Mouse (Mus musculus): Measurements from ENCODE around the gene Ldhal6b.

The Ldhal6b gene

GRCm38 (mm10) chr17:5410336-5410735, 8.2 kb downstream of the Ldhal6b start:
- no peak for DNase-seq (ENCODE audit: low spot score in 2 of 2)

GRCm38 (mm10) chr17:5407030-5407429, 11.5 kb downstream of the Ldhal6b start:
- no peak for DNase-seq (ENCODE audit: low spot score in 2 of 2)

GRCm38 (mm10) chr17:5406566-5406965, 12.0 kb downstream of the Ldhal6b start:
- DNase-seq (ENCODE audit: low spot score in 2 of 2), result no peak

DNA sequence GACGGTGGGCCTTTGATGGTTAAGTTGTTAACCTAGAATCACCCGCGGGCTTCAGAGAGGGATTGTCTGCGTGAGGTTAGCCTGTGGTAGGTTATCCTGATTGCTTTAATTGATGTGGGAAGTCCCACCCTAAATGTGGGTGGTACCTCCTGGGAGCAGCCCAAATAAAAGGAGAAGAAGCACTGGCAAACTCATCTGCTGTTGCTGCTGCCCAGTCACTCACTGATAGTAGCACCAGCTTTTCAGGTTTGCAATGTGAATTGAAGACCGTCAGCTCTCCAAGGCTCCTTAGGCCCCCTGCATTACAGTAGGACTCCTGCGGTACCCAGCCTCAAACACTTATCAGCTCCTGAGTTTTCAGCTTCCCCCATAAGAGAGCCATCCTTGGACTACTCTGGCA, 14.7 kb downstream of the Ldhal6b start:
- DNase-seq (ENCODE audit: low spot score in 2 of 2), result no peak

GRCm38 (mm10) chr17:5402624-5403023, 15.9 kb downstream of the Ldhal6b start:
- peak; percentile 61 to 84 for DNase-seq (ENCODE audit: low spot score in 2 of 2)

GRCm38 (mm10) chr17:5402069-5402468, 16.5 kb downstream of the Ldhal6b start:
- peak; percentile 59 to 86 for DNase-seq (ENCODE audit: low spot score in 2 of 2)

- no peak for DNase-seq (ENCODE audit: low spot score in 2 of 2)
These were observed 17.3 kb downstream of the Ldhal6b start for GRCm38 (mm10) chr17:5401288-5401687.

DNA sequence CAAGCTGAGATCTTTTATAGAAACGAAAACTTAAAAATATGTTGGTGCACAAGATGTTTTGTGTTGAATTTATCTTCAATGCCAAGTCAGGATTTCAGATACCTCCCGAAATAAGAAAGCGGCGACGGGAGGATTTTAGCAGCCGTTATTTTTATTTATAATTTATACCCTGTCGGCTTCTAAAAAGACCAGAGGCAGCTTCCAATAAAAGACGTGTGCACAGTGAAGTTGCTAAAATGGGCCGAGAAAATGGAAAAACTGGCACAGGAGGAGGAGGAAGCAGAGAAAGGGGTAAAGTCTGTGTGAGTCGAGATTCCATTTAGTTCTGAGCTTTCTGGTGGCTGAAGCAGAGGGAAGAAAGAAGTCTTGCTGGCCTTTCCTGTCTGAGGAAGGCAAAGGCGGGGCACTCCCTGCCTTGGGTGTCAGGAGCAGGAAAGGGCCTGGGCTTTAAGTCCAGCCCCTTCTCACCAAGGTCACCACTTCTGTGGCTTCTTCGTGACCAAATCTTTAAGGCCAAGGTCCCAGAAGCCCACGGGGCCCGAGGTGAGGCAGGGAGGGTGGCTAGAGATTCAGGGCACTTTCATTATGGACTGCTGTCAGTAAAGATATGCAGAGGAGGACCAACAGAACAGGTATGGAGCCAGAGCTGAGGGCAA, 18.0 kb downstream of the Ldhal6b start:
- DNase-seq (ENCODE audit: low spot score in 2 of 2), result no peak

DNA sequence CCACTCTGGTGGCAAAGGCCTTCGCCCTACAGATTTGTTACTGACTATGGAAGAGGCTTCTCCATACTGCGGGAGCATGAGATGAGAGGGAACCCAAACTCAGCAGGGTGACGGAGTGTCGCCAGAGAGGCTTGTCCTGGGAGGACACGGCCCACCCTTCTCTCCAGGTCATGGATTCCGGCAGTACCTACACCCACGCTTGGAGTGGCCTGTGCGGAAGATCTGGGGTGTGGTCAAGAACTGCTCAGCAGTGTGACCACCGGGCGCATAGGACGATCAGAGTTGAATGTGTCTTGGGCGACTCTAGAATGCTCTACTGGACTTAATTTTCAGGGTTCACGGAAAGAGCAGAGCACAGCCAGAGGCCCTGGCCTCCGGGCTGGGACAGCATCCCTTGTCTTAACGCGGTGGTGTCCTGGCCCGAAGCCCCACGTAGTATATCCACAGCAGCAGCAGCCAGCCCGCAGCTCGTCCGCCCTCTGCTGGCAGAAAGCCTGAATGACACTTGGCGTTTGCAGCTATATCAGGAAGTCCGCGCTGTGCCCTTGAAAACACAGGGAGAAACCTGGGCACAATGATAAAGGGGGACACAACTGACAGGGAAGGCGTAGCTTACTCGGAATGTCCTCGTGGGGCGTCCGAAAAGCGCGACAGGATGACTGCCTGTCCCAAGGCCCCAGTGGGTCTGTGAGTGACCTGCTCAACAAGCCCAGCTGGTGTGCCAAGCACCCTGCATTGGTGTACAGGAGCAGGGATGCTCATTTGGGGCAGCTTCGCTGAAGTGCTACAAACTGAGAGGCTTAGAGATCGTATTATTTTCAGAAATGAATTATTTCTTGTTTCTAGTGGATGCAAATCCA, 21.2 kb downstream of the Ldhal6b start:
- DNase-seq (ENCODE audit: low spot score in 2 of 2), result peak; percentile 70 to 83

DNA sequence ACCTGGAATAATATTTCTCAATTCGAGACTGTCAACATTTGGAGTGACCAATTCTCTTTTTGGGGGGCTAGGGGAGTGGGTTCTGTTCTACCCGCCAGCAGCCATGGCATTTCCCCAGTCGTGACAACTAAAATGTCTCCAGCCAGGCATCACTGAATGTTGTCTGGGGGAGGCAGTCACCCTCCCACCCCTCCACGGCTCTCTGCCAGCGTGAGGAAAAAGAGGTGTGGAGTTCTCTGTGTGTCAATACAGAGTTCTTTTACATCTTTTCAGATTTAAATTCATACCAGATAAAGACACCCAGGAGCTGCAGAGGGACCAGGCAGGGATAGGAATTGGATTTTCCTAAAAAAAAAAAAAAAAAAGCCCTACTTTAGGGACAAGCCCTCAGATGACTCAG, 22.4 kb downstream of the Ldhal6b start:
- DNase-seq (ENCODE audit: low spot score in 2 of 2), result no peak

- no peak for DNase-seq (ENCODE audit: low spot score in 2 of 2)
These were observed 22.9 kb downstream of the Ldhal6b start for GRCm38 (mm10) chr17:5395454-5396205.

- no peak for DNase-seq (ENCODE audit: low spot score in 2 of 2)
These were observed 27.9 kb downstream of the Ldhal6b start for GRCm38 (mm10) chr17:5390682-5391081.

- no peak for DNase-seq (ENCODE audit: low spot score in 2 of 2)
These were observed 30.2 kb downstream of the Ldhal6b start for GRCm38 (mm10) chr17:5388351-5388750.

DNA sequence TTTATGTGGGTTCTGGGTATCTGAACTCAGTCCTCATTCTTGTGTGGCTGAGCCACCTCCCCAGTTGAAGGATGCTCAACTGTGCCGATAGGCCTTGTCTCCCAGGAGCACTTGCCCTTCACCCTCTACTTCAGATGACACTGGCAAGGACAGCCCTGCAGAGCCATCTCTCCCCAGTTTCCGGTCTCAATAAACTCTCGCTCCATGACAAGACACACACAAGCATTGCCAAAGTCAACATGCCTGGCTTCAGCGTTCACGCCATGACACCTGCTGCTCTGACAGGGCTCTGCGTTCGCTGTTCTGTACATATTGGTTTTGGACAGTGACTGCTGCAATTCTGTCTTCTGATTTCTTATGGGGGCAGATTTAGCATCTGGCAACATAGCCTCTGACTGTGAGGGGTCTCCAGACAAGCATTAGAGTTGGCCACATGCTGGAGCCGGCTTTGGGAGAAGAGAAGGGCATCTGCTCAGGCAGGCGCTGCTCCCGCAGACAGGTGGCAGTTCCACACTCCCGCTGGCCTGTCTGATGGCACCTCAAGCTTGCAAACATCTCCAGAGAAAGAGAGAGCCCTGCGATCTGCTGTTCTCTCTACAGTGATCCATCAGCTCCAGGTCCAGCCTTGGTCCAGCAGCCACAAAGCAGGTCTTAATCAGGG, 31.6 kb downstream of the Ldhal6b start:
- DNase-seq (ENCODE audit: low spot score in 2 of 2), result no peak

- no peak for DNase-seq (ENCODE audit: low spot score in 2 of 2)
These were observed 32.9 kb downstream of the Ldhal6b start for GRCm38 (mm10) chr17:5385694-5386093.

DNA sequence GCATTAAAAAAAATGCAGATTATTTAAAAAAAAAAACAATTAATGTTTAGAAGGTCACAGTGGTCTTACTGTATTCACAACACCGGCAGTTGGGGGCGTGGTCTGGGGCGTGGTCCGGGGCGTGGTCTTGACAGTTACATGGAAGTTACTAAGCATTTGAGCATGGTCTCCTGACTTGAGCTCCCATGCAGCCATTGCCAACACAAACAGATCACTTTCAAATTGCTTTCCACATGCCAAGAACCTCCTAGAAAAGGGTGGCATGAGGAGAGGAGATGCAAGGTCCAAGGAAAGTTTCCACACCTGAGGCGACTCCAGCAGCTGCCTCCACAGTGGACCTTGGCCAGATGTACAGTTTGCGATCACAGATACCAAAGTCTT, 40.6 kb downstream of the Ldhal6b start:
- DNase-seq (ENCODE audit: low spot score in 2 of 2), result peak; percentile 16 to 72

- no peak for DNase-seq (ENCODE audit: low spot score in 2 of 2)
These were observed 41.2 kb downstream of the Ldhal6b start for GRCm38 (mm10) chr17:5377151-5377929.

DNA sequence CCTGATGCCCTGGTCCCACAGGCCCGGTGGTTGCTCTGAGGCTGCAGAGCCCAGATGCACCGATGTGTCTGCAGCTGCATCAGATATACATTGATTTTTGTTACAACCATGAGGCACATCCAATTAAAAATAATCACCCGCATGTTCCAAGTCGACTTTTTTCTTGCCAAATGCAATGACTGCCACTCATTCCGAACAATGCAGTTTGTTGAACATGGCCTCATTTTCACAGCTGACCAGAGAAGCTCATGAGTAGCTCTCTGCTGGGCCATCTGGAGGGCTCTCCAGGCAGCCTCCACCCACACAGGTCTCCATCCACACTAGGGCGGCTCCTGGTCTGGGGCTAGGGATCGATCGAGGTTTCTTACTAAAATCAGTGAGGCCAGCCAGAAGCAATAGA, 45.6 kb downstream of the Ldhal6b start:
- no peak for DNase-seq (ENCODE audit: low spot score in 2 of 2)

GRCm38 (mm10) chr17:5371521-5371920, 47.0 kb downstream of the Ldhal6b start:
- no peak for DNase-seq (ENCODE audit: low spot score in 2 of 2)

DNA sequence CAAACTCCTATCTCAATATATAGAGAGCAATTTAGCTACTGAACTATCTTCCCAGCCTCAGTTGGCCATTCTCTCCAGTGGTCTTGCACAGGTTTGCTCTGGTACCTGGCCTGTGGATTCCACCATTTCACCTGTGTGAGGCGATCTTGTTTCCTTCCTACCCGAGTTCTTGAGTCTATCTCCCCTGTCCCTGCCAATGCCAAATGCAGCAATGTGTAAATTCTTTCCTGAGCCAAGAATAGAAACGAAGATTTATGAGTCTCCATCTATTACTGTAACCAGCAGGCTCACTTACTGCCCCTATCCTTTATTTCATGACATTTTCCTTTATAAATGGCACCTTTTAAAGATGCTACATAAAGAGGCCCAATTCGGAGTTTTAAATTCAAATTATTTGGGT, 47.5 kb downstream of the Ldhal6b start:
- DNase-seq (ENCODE audit: low spot score in 2 of 2), result no peak

Data from spleen, postnatal 10 days (tissue).